Mouse (Mus musculus): ENCODE measurements at regions not wholly inside any gene's neighbourhood (a gene's known extent, or its start where the extent isn't known, plus 50 kb on each side); places are given as distances from the start of the nearest gene placed in this dataset.

DNA sequence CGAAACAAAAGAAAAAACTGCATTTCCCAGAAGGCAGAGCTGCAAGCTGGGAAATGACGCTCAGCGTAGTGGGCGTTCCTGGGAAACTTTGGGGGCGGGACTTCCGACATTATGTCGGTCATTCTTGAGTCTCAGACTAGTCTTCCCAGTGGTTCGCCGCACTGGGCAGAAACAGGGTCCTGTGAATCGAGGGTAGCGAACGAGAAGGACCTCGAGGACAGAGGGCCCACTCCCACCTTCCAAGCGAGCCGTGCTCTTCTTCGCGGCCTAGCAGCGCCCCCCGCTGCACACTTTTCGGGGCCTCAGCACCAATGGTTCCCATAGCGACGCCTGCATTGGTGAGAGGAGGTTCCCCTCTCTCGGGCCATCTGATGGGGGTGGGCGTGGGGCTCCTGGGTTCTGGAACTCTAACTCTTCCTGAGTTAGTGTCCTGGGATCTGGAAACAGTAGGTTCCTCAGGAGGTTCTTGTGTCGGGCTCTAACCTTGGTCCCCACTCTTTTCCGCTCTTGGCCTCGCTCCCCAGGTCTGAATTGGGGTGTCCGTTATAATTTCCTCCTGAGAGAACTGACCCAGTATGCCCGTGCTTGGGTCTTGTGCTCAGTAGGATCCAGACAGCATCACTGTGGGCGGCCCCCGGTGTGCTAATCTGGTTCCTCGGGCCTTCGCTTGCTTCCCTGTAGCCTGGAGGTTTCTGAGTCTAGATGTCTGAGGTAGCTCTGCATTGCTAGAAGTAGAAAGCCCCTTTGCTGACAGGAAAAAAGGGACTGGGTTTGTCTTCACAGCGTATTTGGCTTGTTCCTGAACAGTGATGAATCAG is 52.8 kb upstream of the Gramd1a start:
- DNase-seq: peak; percentile 67

DNA sequence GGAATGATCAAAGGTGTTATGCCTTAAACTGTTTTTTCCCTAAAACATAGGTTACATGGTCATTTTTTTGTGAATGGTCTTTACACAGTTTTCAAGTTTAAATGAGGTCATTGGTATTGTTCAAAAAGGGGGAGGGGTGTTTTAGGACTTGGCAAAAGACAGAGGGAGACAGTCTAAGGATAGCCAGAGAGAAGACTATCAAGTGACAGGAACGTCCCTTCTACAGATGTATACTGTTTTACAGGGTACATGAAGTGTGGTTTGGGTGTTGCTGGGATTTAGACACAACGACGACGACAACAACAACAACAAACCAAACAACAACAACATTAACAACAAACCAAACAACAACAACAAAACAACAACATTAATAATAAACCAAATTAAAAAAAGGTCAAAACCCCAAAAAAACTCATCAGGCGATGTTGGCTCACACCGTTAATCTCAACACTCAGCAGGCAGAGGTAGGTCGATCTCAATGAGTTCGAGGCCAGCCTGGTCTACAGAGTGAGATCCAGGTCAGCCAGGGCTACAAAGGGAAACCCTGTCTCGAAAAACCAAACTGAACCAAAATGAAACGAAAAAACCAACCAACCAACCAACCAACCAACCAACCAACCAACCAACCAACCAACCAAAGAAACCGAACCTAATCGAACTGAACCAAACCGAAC is 52.0 kb upstream of the Gramd1a start:
- DNase-seq: no peak
